Mouse (Mus musculus) B cell, adult 62 days (primary cell): Measurements from ENCODE around the gene Olfr553. TPM values are rescaled to one million over a fixed set of nuclear protein-coding genes. Genes with fewer than 3 reads are reported as not detected.

Experiments
- total RNA-seq: library from RNA; stranded (reverse); gene quantifications from 4 replicates; pipeline ENCODE4 v1.2.4, GENCODE M21; 2023

Gene Olfr553
- not detected in 4 replicates for total RNA-seq

GRCm38 (mm10) chr7:102618118-102618517, at the start of gene Olfr553:
TSS of gene Olfr553 (minus strand) at chr7:102618218.

GRCm38 (mm10) chr7:102664599-102664998, 46.6 kb upstream of the Olfr553 start, which contains the start of gene Olfr556:
TSS of gene Olfr556 (plus strand) at chr7:102664899.

GRCm38 (mm10) chr7:102658523-102658922, 40.5 kb upstream of the Olfr553 start, which contains the start of gene Olfr555:
TSS of gene Olfr555 (plus strand) at chr7:102658823.

GRCm38 (mm10) chr7:102638132-102638531, 20.1 kb upstream of the Olfr553 start, which contains the start of gene Olfr554:
TSS of gene Olfr554 (plus strand) at chr7:102638432.

GRCm38 (mm10) chr7:102597378-102598031, 20.5 kb downstream of the Olfr553 start, which contains the start of gene Olfr552:
TSS of gene Olfr552 (plus strand) at chr7:102597770.

GRCm38 (mm10) chr7:102591786-102592185, 26.2 kb downstream of the Olfr553 start, which contains the start of gene Olfr551:
TSS of gene Olfr551 (minus strand) at chr7:102591886.

GRCm38 (mm10) chr7:102571142-102571541, 46.9 kb downstream of the Olfr553 start, which contains the start of gene Olfr550:
TSS of gene Olfr550 (plus strand) at chr7:102571442.

GRCm38 (mm10) chr7:102564999-102565997, 52.7 kb downstream of the Olfr553 start, which contains the start of gene Trim21:
TSS of gene Trim21 (minus strand) at chr7:102565486.

Other genes with a start within 250 kb of the Olfr553 start
- gene Rrm1, start 176.5 kb downstream of the Olfr553 start, total RNA-seq = 39.8 to 52.1 TPM (median 45.3 TPM) in 4 replicates
- not detected in 4 replicates for gene Olfr543, start 136.5 kb downstream of the Olfr553 start, total RNA-seq
- gene Olfr544, start 129.9 kb downstream of the Olfr553 start, total RNA-seq = not detected in 4 replicates
- gene Olfr545, start 118.6 kb downstream of the Olfr553 start, total RNA-seq = not detected in 4 replicates
- not detected in 4 replicates for gene Olfr547, start 83.5 kb downstream of the Olfr553 start, total RNA-seq
- gene Olfr548-ps1, start 77.3 kb downstream of the Olfr553 start, total RNA-seq = not detected in 4 replicates
- not detected in 4 replicates for gene Olfr549, start 68.3 kb downstream of the Olfr553 start, total RNA-seq
- gene Trim21, start 52.7 kb downstream of the Olfr553 start, total RNA-seq = 32.2 to 40.5 TPM (median 36.2 TPM) in 4 replicates
- gene Olfr550, start 46.8 kb downstream of the Olfr553 start, total RNA-seq = not detected in 4 replicates
- gene Olfr551, start 26.3 kb downstream of the Olfr553 start, total RNA-seq = not detected in 4 replicates
- gene Olfr552, start 20.4 kb downstream of the Olfr553 start, total RNA-seq = not detected in 4 replicates
- not detected in 4 replicates for gene Olfr554, start 20.2 kb upstream of the Olfr553 start, total RNA-seq
- not detected in 4 replicates for gene Olfr555, start 40.6 kb upstream of the Olfr553 start, total RNA-seq
- not detected in 4 replicates for gene Olfr556, start 46.7 kb upstream of the Olfr553 start, total RNA-seq
- gene Trim68, start 69.1 kb upstream of the Olfr553 start, total RNA-seq = 11.7 to 17.4 TPM (median 15.2 TPM) in 4 replicates
- gene Olfr557, start 77.7 kb upstream of the Olfr553 start, total RNA-seq = not detected in 4 replicates
- gene Olfr558, start 84.0 kb upstream of the Olfr553 start, total RNA-seq = not detected in 4 replicates
- gene Olfr33, start 100.9 kb upstream of the Olfr553 start, total RNA-seq = not detected in 4 replicates
- not detected in 4 replicates for gene Olfr559, start 109.3 kb upstream of the Olfr553 start, total RNA-seq
- gene Olfr560, start 141.1 kb upstream of the Olfr553 start, total RNA-seq = not detected in 4 replicates
- gene Olfr78, start 141.3 kb upstream of the Olfr553 start, total RNA-seq = not detected in 4 replicates
- gene Olfr561, start 153.0 kb upstream of the Olfr553 start, total RNA-seq = not detected in 4 replicates
- not detected in 4 replicates for gene Olfr564, start 185.3 kb upstream of the Olfr553 start, total RNA-seq
- gene Olfr566, start 240.5 kb upstream of the Olfr553 start, total RNA-seq = not detected in 4 replicates